Mouse (Mus musculus) intestine, postnatal 0 days (tissue): ENCODE data around the gene G6pc. TPM values are rescaled to one million over a fixed set of nuclear protein-coding genes. Genes with fewer than 3 reads are reported as not detected.

Experiments
- ATAC-seq: fragments of 200-750 bp; cut with Nextera tagmentation; 2 replicates; pipeline ENCODE4 v1.8.0; 2017; ENCODE audit warnings: mild to moderate bottlenecking, moderate TSS enrichment, moderate library complexity
- H3K27ac ChIP-seq: fragments of 300-500 bp; sonication (generic); 2 replicates; pipeline ENCODE4 v1.5.1; 2014; ENCODE audit warnings: mild to moderate bottlenecking, low read depth, low read length, moderate library complexity
- H3K27me3 ChIP-seq: fragments of 300-500 bp; sonication (generic); replicated peaks from 2 replicates; pipeline ENCODE4 v1.6.1; 2014; ENCODE audit warnings: low read length, mixed read lengths; ENCODE audit not compliant: control insufficient read depth, insufficient read depth
- H3K36me3 ChIP-seq: fragments of 300-500 bp; sonication (generic); 2 replicates; pipeline ENCODE4 v1.6.1; 2014; ENCODE audit warnings: mild to moderate bottlenecking, moderate library complexity; ENCODE audit not compliant: control insufficient read depth, insufficient read depth
- H3K4me1 ChIP-seq: fragments of 300-500 bp; sonication (generic); replicated peaks from 2 replicates; pipeline ENCODE4 v1.6.1; 2014; ENCODE audit warnings: antibody characterized with exemption, low read length, mixed read lengths; ENCODE audit not compliant: control insufficient read depth, insufficient read depth
- H3K4me2 ChIP-seq: fragments of 300-500 bp; sonication (generic); replicated peaks from 2 replicates; pipeline ENCODE4 v1.6.1; 2014; ENCODE audit warnings: low read depth, mild to moderate bottlenecking, moderate library complexity
- H3K4me3 ChIP-seq: fragments of 300-500 bp; sonication (generic); 2 replicates; pipeline ENCODE4 v1.5.1; 2014; ENCODE audit warnings: low read depth, low read length
- H3K9ac ChIP-seq: fragments of 300-500 bp; sonication (generic); 2 replicates; pipeline ENCODE4 v1.6.1; 2014; ENCODE audit warnings: mild to moderate bottlenecking, low read depth, low read length
- H3K9me3 ChIP-seq: fragments of 300-500 bp; sonication (generic); 2 replicates; pipeline ENCODE4 v1.6.1; 2016; ENCODE audit warnings: mixed run types; ENCODE audit not compliant: control insufficient read depth
- CTCF ChIP-seq: sonication (generic); IDR thresholded peaks from 2 replicates; pipeline ENCODE4 v1.5.1; 2016; ENCODE audit warnings: low read depth, mild to moderate bottlenecking, control low read depth, antibody characterized with exemption, moderate library complexity
- WGBS: fragments of 180-500 bp; shearing (Covaris S2); extraction: QIAGEN DNeasy Blood & Tissue Kit; methylation state at CpG from one replicate; pipeline ENCODE4 v1.1.7; 2014; 5-methylcytosine and 5-hydroxymethylcytosine counted together
- polyA plus RNA-seq: library from polyadenylated mRNA; unstranded; fragments of >200 nt; fragmentation: Nextera tagmentation; extraction: Ambion mirVana; gene quantifications from 2 replicates; pipeline ENCODE4 v1.2.1, GENCODE M21; 2015

G6pc gene
- polyA plus RNA-seq, 1 experiment from 2014 or later: 54.3 TPM

DNA sequence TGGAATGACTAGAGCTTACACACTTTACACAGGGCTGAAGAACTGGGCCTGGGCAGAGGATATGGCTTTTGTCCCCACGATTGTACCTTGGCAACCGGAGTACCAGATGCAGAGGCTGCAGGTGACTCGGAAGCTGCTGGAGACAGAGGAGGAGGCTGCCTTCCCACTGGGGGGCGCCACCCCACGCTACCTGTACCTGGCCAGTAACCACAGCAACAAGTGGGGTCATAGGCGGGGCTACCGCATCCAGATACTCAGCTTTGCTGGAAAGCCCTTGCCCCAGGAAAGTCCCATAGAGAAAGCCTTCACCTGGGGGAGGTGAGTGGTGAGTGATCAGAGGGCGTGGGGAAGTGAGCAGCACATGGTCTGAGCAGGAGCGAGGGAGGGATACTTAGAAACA, 31.7 kb upstream of the G6pc start:
- H3K27me3 ChIP-seq: no peaks in the 10 kb centered on the region
- no peaks in the 10 kb centered on the region for H3K4me1 ChIP-seq
- ATAC-seq: no peak
- H3K27ac ChIP-seq: no peak overlapping the region
- H3K4me3 ChIP-seq: no peak overlapping the region
- no peaks in the 10 kb centered on the region for H3K36me3 ChIP-seq
- peak; percentile 65 for TF ChIP-seq CTCF
- H3K9me3 ChIP-seq: no peaks in the 10 kb centered on the region
- WGBS: 80% methylated on average over 9 of the region's 9 CpGs
- H3K4me2 ChIP-seq: no peak overlapping the region
- no peak overlapping the region for H3K9ac ChIP-seq

DNA sequence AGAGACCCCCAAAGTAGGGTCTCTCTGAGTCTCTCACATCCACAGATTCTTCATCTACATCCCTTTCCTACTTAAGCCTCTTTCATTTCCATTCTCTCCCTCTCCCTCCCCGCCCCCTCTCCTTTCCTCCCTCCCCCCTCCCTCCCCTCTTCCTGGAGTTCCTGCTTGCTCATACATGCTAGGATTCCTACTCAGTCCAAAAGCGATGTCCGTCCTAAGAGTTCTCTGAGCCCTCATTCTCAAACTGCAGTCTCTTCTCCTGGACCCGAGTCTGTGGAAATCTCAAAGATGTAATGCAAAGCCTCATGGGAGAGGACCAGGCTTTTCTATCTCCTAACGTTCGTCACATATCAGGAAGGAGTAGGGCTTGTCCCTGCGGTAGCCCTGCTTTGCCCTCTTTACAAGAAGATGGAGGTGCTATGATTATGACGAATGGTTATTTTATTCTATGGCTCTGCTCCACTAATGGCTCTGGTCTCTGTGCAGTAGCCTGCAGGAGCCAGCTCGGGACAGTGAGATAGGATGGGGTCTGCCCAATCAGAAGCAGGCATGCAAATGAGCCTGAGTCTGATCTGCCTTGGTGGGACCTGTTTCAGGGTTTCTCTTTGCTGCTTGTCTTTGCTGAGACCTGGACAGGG, 29.1 kb upstream of the G6pc start:
- WGBS: 2% methylated on average over 9 of the region's 9 CpGs
- H3K4me3 ChIP-seq: peak overlapping the region; percentile 17
- no peaks in the 10 kb centered on the region for H3K36me3 ChIP-seq
- no peak overlapping the region for H3K27ac ChIP-seq
- H3K27me3 ChIP-seq: no peaks in the 10 kb centered on the region
- no peak overlapping the region; the same call in 1 of the 2 replicates for H3K9ac ChIP-seq
- TF ChIP-seq CTCF: no peak
- no peaks in the 10 kb centered on the region for H3K9me3 ChIP-seq
- peak overlapping the region; percentile 47 for H3K4me2 ChIP-seq
- ATAC-seq: peak; percentile 51
- H3K4me1 ChIP-seq: no peaks in the 10 kb centered on the region

DNA sequence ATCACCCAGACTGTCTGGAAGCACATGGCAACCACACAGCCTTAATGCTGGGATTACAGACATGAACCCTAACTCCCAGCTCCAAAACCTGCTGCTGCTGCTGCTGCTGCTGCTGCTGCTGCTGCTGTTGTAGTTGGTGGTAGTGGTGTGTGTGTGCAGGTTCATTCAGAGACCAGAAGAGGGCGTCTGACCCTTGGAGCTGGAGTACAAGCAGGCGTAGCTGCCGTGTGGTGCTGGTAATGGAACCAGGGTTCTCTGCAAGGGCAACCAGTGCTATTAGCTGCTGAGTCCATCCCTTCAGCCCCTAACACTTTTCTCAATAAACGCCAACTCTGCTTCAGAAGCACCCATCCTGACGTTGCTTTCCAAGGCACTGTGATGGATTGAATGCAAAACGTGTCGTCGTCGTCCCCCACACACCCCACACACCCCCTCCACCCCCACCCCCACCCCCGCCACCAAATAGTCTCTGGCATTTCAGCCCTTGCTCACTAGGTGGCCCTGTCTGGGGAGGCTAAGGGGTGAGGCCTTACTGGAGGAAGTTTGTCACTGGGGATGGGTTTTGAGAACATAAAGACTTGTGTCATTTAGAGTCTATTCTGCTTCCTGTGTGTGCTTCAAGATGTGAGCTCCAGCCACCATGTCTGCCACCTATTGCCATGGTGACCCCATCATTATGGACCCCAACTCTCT, 20.1 kb upstream of the G6pc start:
- TF ChIP-seq CTCF: peak; percentile 39

DNA sequence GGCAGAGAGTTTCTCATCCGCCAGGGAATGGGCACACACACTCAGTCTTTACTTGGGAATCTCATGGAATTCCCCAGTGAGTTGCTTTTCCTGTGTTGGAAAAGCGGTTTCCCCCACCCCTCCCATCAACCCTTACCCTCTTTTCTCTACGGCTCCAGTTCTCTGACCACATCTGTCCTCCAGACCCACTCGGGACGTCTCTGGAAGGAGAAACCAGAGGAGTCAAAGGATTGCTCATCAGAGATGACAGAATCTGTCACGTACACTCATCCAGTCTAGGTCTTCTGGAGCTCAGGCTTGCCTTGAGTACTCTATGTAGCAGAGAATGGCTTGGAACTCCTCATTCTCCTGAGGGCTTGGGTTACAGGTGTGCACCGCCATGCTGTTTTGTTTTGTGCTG, 18.6 kb upstream of the G6pc start:
- no peak for TF ChIP-seq CTCF
- no peak overlapping the region for H3K27ac ChIP-seq
- H3K4me1 ChIP-seq: 0 out of 2 replicates have a peak, but pooled peaks cover 3% of the 10 kb centered on the region
- no peak for ATAC-seq
- no peaks in the 10 kb centered on the region for H3K27me3 ChIP-seq
- H3K4me3 ChIP-seq: no peak overlapping the region
- H3K36me3 ChIP-seq: no peaks in the 10 kb centered on the region
- WGBS: 61% methylated on average over 7 of the region's 7 CpGs
- no peaks in the 10 kb centered on the region for H3K9me3 ChIP-seq
- H3K9ac ChIP-seq: no peak overlapping the region
- no peak overlapping the region for H3K4me2 ChIP-seq

More for the DNA sequence above, 20.1 kb upstream of the G6pc start:
- Histone ChIP-seq H3K4me1 (0 out of 2 replicates have a peak, but pooled peaks cover 3% of the 10 kb centered on the region), H3K4me3 (no peak overlapping the region), H3K27ac (no peak overlapping the region), H3K4me2 (no peak overlapping the region), H3K27me3 (no peaks in the 10 kb centered on the region), H3K9ac (no peak overlapping the region), H3K9me3 (no peaks in the 10 kb centered on the region), H3K36me3 (no peaks in the 10 kb centered on the region)
- WGBS: 80% methylated on average over 10 of the region's 10 CpGs
- ATAC-seq: no peak

DNA sequence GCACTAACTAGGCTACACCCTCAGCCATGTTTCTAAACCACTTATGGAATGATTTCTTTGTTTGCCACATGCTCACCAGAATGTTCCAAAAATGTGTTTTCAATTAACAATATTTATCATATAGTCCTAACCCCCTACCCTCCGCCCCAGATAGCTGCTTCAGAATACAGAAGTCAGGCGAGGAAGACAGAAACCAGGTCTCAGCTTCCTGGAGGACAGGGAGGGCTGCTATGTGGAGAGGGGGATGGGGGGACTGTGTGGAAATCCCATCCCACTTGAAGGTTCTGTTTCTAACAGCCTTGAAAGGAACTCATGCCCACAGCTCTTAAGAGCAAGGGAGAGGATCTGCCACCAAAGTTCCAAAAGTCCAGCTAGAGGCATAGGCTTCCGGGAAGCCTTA, 18.1 kb upstream of the G6pc start:
- H3K9ac ChIP-seq: no peak overlapping the region
- H3K36me3 ChIP-seq: no peaks in the 10 kb centered on the region
- no peaks in the 10 kb centered on the region for H3K27me3 ChIP-seq
- TF ChIP-seq CTCF: no peak
- H3K4me1 ChIP-seq: 0 out of 2 replicates have a peak, but pooled peaks cover 3% of the 10 kb centered on the region
- no peak overlapping the region for H3K27ac ChIP-seq
- no peak overlapping the region for H3K4me3 ChIP-seq
- ATAC-seq: no peak
- H3K4me2 ChIP-seq: no peak overlapping the region
- no peaks in the 10 kb centered on the region for H3K9me3 ChIP-seq
- 80% methylated on average over 3 of the region's 3 CpGs for WGBS

DNA sequence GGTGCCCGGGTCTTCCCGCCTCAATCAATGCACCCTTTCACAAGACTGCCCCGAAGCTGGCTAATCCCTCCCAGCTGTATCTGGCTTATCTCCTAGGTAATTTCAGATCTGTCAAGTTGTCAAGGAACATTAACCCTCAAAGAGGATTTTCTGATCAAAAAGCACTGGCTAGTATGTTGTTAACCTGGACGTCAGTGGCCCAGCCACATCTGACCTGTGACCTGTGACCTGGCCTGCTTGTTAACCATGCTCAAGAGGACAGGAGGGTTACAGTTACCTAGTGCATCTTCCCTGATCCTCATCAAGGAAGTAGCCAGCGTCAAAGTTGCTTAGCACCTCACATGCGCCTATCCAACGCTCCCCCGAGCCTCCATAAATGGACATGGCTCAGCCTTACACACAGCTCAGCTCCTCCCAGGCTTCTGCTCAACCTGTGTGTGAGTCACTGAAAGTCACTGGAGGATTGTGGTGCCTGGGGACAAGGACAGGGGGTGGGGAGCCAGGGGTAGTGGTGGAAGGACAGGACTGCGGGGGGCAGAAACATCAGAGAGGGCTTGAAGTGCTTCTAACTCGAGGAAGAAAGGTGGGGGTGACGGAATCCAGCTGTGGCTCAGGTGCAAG, 16.2 kb upstream of the G6pc start:
- WGBS: 39% methylated on average over 11 of the region's 11 CpGs
- Histone ChIP-seq H3K4me3 (no peak overlapping the region), H3K4me2 (no peak overlapping the region), H3K9me3 (no peaks in the 10 kb centered on the region), H3K36me3 (no peaks in the 10 kb centered on the region), H3K4me1 (0 out of 2 replicates have a peak, but pooled peaks cover 3% of the 10 kb centered on the region), H3K27me3 (no peaks in the 10 kb centered on the region), H3K9ac (no peak overlapping the region), H3K27ac (no peak overlapping the region)
- peak; percentile 59 for ATAC-seq
- TF ChIP-seq CTCF: no peak
